Mouse (Mus musculus) G1E (cell line): Measurements from ENCODE around the gene Gna11. TPM values are rescaled to one million over a fixed set of nuclear protein-coding genes. Genes with fewer than 3 reads are reported as not detected.

ENCODE experiments used
- ATAC-seq: 2 replicates; pipeline ENCODE4 v1.8.0; 2016; ENCODE audit warnings: mild to moderate bottlenecking; ENCODE audit not compliant: insufficient number of reproducible peaks, poor library complexity, low FRiP score, severe bottlenecking; ENCODE audit errors: extremely low read depth
- DNase-seq: peaks from one replicate; pipeline ENCODE4 v3.0.0; 2012; ENCODE audit warnings: low spot score
- H3K27me3 ChIP-seq: 2 replicates; pipeline ENCODE4 v1.6.1; 2012; ENCODE audit warnings: mild to moderate bottlenecking, low read length, inconsistent platforms; ENCODE audit not compliant: insufficient read depth
- H3K36me3 ChIP-seq: replicated peaks from 2 replicates; pipeline ENCODE3; 2012; ENCODE audit warnings: mild to moderate bottlenecking, inconsistent platforms
- H3K4me1 ChIP-seq: 2 replicates; pipeline ENCODE4 v1.6.1; 2012; ENCODE audit warnings: low read depth, low read length, inconsistent platforms, mixed read lengths; ENCODE audit not compliant: insufficient read depth
- H3K4me3 ChIP-seq: 2 replicates; pipeline ENCODE4 v1.5.1; 2012; ENCODE audit warnings: low read depth, mild to moderate bottlenecking, inconsistent platforms, low read length, moderate library complexity, mixed read lengths
- H3K9me3 ChIP-seq: replicated peaks from 2 replicates; pipeline ENCODE4 v1.6.1; 2012; ENCODE audit warnings: inconsistent platforms
- CTCF ChIP-seq: IDR thresholded peaks from 2 replicates; pipeline ENCODE4 v1.5.1; 2012; ENCODE audit warnings: low read depth, low read length, inconsistent platforms, mixed read lengths
- GATA1 ChIP-seq: IDR thresholded peaks from 2 replicates; pipeline ENCODE4 v1.6.1; 2012; ENCODE audit warnings: borderline replicate concordance, low read length, inconsistent platforms, mixed read lengths
- GATA2 ChIP-seq: IDR thresholded peaks from 2 replicates; pipeline ENCODE4 v1.6.1; 2012; ENCODE audit warnings: low read depth, low read length, inconsistent platforms, borderline replicate concordance
- POLR2AphosphoS5 ChIP-seq: IDR thresholded peaks from 2 replicates; pipeline ENCODE4 v1.6.1; 2012; ENCODE audit warnings: low read depth, low read length, inconsistent platforms; ENCODE audit not compliant: insufficient replicate concordance
- TAL1 ChIP-seq: conservative IDR thresholded peaks from 2 replicates; pipeline ENCODE4 v1.6.1; 2012; ENCODE audit warnings: low read depth, low read length, inconsistent platforms, mixed read lengths
- polyA plus RNA-seq: library from polyadenylated mRNA; stranded (reverse); fragments of >175 nt; gene quantifications from 2 replicates; pipeline ENCODE4 v1.2.3, GENCODE M21; 2012
- total RNA-seq, 2 experiments: library from RNA; stranded (forward) in 1 of 2; stranded (reverse) in 1 of 2; fragments of 200-1000 nt in 1 of 2; fragments of >200 nt in 1 of 2; fragmentation: Nextera tagmentation in 1 of 2; gene quantifications; 2 replicates each; pipeline ENCODE4 v1.2.3; 2014 to 2017

The Gna11 gene
- total and polyA plus RNA-seq, 3 experiments, result 6.5 to 14.0 (median 9.7) TPM

GRCm38 (mm10) chr10:81481605-81482532, 63.1 kb downstream of the Gna11 start:
- ATAC-seq (no peak), DNase-seq (no peak)
- Histone ChIP-seq H3K27me3 (peaks cover 39% of the 10 kb centered on the region), H3K36me3 (peaks cover 20% of the 10 kb centered on the region), H3K9me3 (no peaks in the 10 kb centered on the region), H3K4me3 (peak overlapping the region; percentile 68; the same call in 1 of the 2 replicates), H3K4me1 (peaks cover 32% of the 10 kb centered on the region)
- TF ChIP-seq GATA2 (no peak), TAL1 (no peak), GATA1 (no peak), CTCF (no peak), POLR2AphosphoS5 (no peak)

Other genes starting within 250 kb of the Gna11 start
Only the 20 nearest of the 25 such genes appear.
- gene Mfsd12, start 187.7 kb downstream of the Gna11 start, total RNA-seq (2014; fragmentation: Nextera tagmentation), result 14.3 and 14.4 TPM in 2 replicates
- 13.1 and 14.6 TPM in 2 replicates for gene Mfsd12, start 187.7 kb downstream of the Gna11 start, total RNA-seq (2017)
- 46.7 and 48.2 TPM in 2 replicates for gene Mfsd12, start 187.7 kb downstream of the Gna11 start, polyA plus RNA-seq
- 2.0 TPM in 1 of 2 replicates, not detected in the other for gene 4930404N11Rik, start 179.4 kb downstream of the Gna11 start, total RNA-seq (2014; fragmentation: Nextera tagmentation)
- 0.17 and 1.2 TPM in 2 replicates for gene 4930404N11Rik, start 179.4 kb downstream of the Gna11 start, total RNA-seq (2017)
- gene 4930404N11Rik, start 179.4 kb downstream of the Gna11 start, polyA plus RNA-seq, result 0.52 and 0.65 TPM in 2 replicates
- 29.7 and 65.2 TPM in 2 replicates for gene Fzr1, start 166.7 kb downstream of the Gna11 start, total RNA-seq (2014; fragmentation: Nextera tagmentation)
- gene Fzr1, start 166.7 kb downstream of the Gna11 start, total RNA-seq (2017), result 15.8 and 22.8 TPM in 2 replicates
- 88.9 and 96.2 TPM in 2 replicates for gene Fzr1, start 166.7 kb downstream of the Gna11 start, polyA plus RNA-seq
- 9.6 and 11.9 TPM in 2 replicates for gene Dohh, start 160.8 kb downstream of the Gna11 start, total RNA-seq (2014; fragmentation: Nextera tagmentation)
- gene Dohh, start 160.8 kb downstream of the Gna11 start, total RNA-seq (2017), result 60.4 and 69.7 TPM in 2 replicates
- gene Dohh, start 160.8 kb downstream of the Gna11 start, polyA plus RNA-seq, result 186 and 220 TPM in 2 replicates
- gene Gm48551, start 160.7 kb downstream of the Gna11 start, total RNA-seq (2014; fragmentation: Nextera tagmentation), result 1.1 TPM in 1 of 2 replicates, not detected in the other
- 2.6 and 4.1 TPM in 2 replicates for gene Gm48551, start 160.7 kb downstream of the Gna11 start, total RNA-seq (2017)
- gene Gm48551, start 160.7 kb downstream of the Gna11 start, polyA plus RNA-seq, result 0.72 and 1.3 TPM in 2 replicates
- 1.2 and 3.1 TPM in 2 replicates for gene Gm48552, start 156.2 kb downstream of the Gna11 start, total RNA-seq (2014; fragmentation: Nextera tagmentation)
- 0.38 and 0.93 TPM in 2 replicates for gene Gm48552, start 156.2 kb downstream of the Gna11 start, total RNA-seq (2017)
- 7.2 and 7.4 TPM in 2 replicates for gene Gm48552, start 156.2 kb downstream of the Gna11 start, polyA plus RNA-seq
- 6.5 and 13.8 TPM in 2 replicates for gene Smim24, start 152.1 kb downstream of the Gna11 start, total RNA-seq (2014; fragmentation: Nextera tagmentation)
- gene Smim24, start 152.1 kb downstream of the Gna11 start, total RNA-seq (2017), result 1.9 and 3.5 TPM in 2 replicates
- gene Smim24, start 152.1 kb downstream of the Gna11 start, polyA plus RNA-seq, result 1.6 and 1.8 TPM in 2 replicates
- gene Nfic, start 89.6 kb downstream of the Gna11 start, total RNA-seq (2014; fragmentation: Nextera tagmentation), result 6.9 and 9.5 TPM in 2 replicates
- 0.52 and 0.66 TPM in 2 replicates for gene Nfic, start 89.6 kb downstream of the Gna11 start, total RNA-seq (2017)
- gene Nfic, start 89.6 kb downstream of the Gna11 start, polyA plus RNA-seq, result 16.1 and 19.3 TPM in 2 replicates
- gene Celf5, start 62.5 kb downstream of the Gna11 start, total RNA-seq (2014; fragmentation: Nextera tagmentation), result not detected in 2 replicates
- gene Celf5, start 62.5 kb downstream of the Gna11 start, total RNA-seq (2017), result 0.05 and 0.06 TPM in 2 replicates
- 0.05 and 0.09 TPM in 2 replicates for gene Celf5, start 62.5 kb downstream of the Gna11 start, polyA plus RNA-seq
- 58.2 and 72.3 TPM in 2 replicates for gene Ncln, start 48.8 kb downstream of the Gna11 start, total RNA-seq (2014; fragmentation: Nextera tagmentation)
- 35.5 and 50.1 TPM in 2 replicates for gene Ncln, start 48.8 kb downstream of the Gna11 start, total RNA-seq (2017)
- gene Ncln, start 48.8 kb downstream of the Gna11 start, polyA plus RNA-seq, result 154 and 179 TPM in 2 replicates
- gene S1pr4, start 45.1 kb downstream of the Gna11 start, total RNA-seq (2014; fragmentation: Nextera tagmentation), result not detected in 2 replicates
- gene S1pr4, start 45.1 kb downstream of the Gna11 start, total RNA-seq (2017), result 1.6 and 1.9 TPM in 2 replicates
- 0.75 and 1.00 TPM in 2 replicates for gene S1pr4, start 45.1 kb downstream of the Gna11 start, polyA plus RNA-seq
- 20.9 and 22.5 TPM in 2 replicates for gene Gna15, start 21.0 kb downstream of the Gna11 start, total RNA-seq (2014; fragmentation: Nextera tagmentation)
- gene Gna15, start 21.0 kb downstream of the Gna11 start, total RNA-seq (2017), result 20.1 and 21.5 TPM in 2 replicates
- 16.5 TPM in 2 replicates for gene Gna15, start 21.0 kb downstream of the Gna11 start, polyA plus RNA-seq
- gene Aes, start 14.3 kb upstream of the Gna11 start, total RNA-seq (2014; fragmentation: Nextera tagmentation), result 396 and 400 TPM in 2 replicates
- gene Aes, start 14.3 kb upstream of the Gna11 start, total RNA-seq (2017), result 182 and 238 TPM in 2 replicates
- gene Aes, start 14.3 kb upstream of the Gna11 start, polyA plus RNA-seq, result 1,535 and 1,925 TPM in 2 replicates
- gene Tle2, start 29.4 kb upstream of the Gna11 start, total RNA-seq (2014; fragmentation: Nextera tagmentation), result 0.45 and 1.8 TPM in 2 replicates
- gene Tle2, start 29.4 kb upstream of the Gna11 start, total RNA-seq (2017), result 1.5 and 2.5 TPM in 2 replicates
- 3.3 and 3.6 TPM in 2 replicates for gene Tle2, start 29.4 kb upstream of the Gna11 start, polyA plus RNA-seq
- 42.7 and 44.3 TPM in 2 replicates for gene Tle6, start 55.9 kb upstream of the Gna11 start, total RNA-seq (2014; fragmentation: Nextera tagmentation)
- 17.5 and 21.5 TPM in 2 replicates for gene Tle6, start 55.9 kb upstream of the Gna11 start, total RNA-seq (2017)
- gene Tle6, start 55.9 kb upstream of the Gna11 start, polyA plus RNA-seq, result 28.8 and 49.5 TPM in 2 replicates
- 6.7 and 6.8 TPM in 2 replicates for gene BC025920, start 61.1 kb upstream of the Gna11 start, total RNA-seq (2014; fragmentation: Nextera tagmentation)
- 3.3 and 4.3 TPM in 2 replicates for gene BC025920, start 61.1 kb upstream of the Gna11 start, total RNA-seq (2017)
- gene BC025920, start 61.1 kb upstream of the Gna11 start, polyA plus RNA-seq, result 0.40 and 0.50 TPM in 2 replicates
- 35.9 and 61.0 TPM in 2 replicates for gene Sirt6, start 82.6 kb upstream of the Gna11 start, total RNA-seq (2014; fragmentation: Nextera tagmentation)
- gene Sirt6, start 82.6 kb upstream of the Gna11 start, total RNA-seq (2017), result 6.0 and 6.6 TPM in 2 replicates
- gene Sirt6, start 82.6 kb upstream of the Gna11 start, polyA plus RNA-seq, result 136 and 158 TPM in 2 replicates
- 13.8 and 16.3 TPM in 2 replicates for gene Ankrd24, start 83.3 kb upstream of the Gna11 start, total RNA-seq (2014; fragmentation: Nextera tagmentation)
- gene Ankrd24, start 83.3 kb upstream of the Gna11 start, total RNA-seq (2017), result 13.4 and 14.3 TPM in 2 replicates
- gene Ankrd24, start 83.3 kb upstream of the Gna11 start, polyA plus RNA-seq, result 9.8 and 12.7 TPM in 2 replicates
- gene Gm10778, start 103.9 kb upstream of the Gna11 start, total RNA-seq (2014; fragmentation: Nextera tagmentation), result 11.1 and 11.8 TPM in 2 replicates
- 6.0 and 7.9 TPM in 2 replicates for gene Gm10778, start 103.9 kb upstream of the Gna11 start, total RNA-seq (2017)
- gene Gm10778, start 103.9 kb upstream of the Gna11 start, polyA plus RNA-seq, result 0.10 and 0.34 TPM in 2 replicates
- 16.3 and 17.2 TPM in 2 replicates for gene Zfp433, start 159.6 kb upstream of the Gna11 start, total RNA-seq (2014; fragmentation: Nextera tagmentation)
- 15.8 and 16.4 TPM in 2 replicates for gene Zfp433, start 159.6 kb upstream of the Gna11 start, total RNA-seq (2017)
- gene Zfp433, start 159.6 kb upstream of the Gna11 start, polyA plus RNA-seq, result 0.31 and 0.87 TPM in 2 replicates